Mouse (Mus musculus): ENCODE results near the gene Apex1.
A peak's percentile ranks its signal among the peaks of the same experiment; 100 is the strongest.
"Not testable (repeated sequence)": the region's sequence is repeated elsewhere in the genome, so short reads cannot be mapped to it uniquely, and the experiment has no call there.

Apex1 gene

GRCm38 (mm10) chr14:50927366-50927765, 2.6 kb downstream of the Apex1 start:
- DNase-seq (ENCODE audit: low spot score) = no peak

GRCm38 (mm10) chr14:50929951-50930350, 5.2 kb downstream of the Apex1 start:
- no peak for DNase-seq (ENCODE audit: low spot score)

GRCm38 (mm10) chr14:50930377-50930753, 5.6 kb downstream of the Apex1 start:
- no peak for DNase-seq (ENCODE audit: low spot score)

DNA sequence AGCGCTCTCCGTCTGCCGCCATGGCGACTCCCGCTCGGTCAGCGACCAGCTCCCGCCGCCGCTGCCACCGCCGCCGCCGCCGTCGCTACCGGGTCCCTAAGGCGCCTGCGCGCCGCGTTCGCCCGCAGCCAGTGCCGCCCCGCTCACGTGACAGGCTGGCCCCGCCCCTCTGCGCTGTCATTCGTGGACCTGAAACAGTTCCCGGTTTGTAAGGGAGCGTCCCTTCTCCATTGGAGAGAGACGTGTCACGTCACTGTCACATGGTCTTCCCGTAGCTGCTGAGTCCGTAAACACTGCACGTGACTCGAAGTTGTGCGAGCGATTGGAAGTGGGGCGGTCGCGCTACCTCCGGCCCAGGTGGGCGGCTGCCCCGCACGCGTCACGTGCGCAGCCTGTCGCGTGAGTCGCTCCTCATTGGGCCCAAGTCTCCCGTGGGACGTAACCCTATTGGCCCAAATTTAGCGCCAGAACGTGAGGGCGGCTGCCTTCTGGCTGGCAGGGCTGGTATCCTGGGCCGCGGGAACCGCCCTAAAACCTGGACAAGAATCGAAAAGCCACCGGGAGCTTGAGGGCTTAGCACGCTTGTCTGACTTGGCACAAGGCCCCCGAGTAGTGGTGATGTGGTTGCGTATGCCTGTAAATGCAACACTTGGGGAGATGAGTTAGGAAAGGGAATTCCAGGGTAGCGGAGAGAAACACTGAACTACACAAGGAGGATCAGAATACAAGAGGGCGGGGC, 6.2 kb downstream of the Apex1 start, which contains the start of the genes Pip4p1 and Pnp:
Gene Pip4p1, minus strand, starts transcription at position 103 of the 739 bp plus-strand sequence.
Gene Pnp, plus strand, starts transcription at position 329 of the 739 bp plus-strand sequence.
- DNase-seq (ENCODE audit: low spot score) = peak; percentile 98

DNA sequence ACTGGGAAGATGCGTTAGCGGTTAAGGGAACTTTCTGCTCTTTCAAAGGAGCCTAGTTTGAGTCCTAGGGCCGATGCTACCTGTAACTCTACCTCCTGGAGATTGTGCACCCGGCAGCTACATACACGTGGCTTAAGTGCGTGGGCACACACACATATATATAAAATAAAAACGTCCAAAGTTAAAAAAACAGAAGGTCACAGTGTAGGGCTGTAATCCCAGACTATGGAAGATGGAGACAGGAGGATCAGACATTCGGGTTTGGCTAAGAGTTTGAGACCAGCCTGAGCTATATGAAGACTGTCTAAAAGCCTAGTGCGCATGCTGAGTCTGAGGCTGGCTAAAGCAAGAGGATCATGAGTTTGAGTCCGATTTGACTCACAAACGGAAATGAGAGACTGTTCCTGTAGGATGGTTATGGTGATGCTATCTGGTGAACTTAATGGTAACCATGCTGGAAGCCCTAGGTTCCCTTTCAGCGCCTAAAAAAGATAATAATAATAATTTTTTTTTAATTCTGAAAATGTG, 6.8 kb downstream of the Apex1 start:
- no peak for DNase-seq (ENCODE audit: low spot score)

DNA sequence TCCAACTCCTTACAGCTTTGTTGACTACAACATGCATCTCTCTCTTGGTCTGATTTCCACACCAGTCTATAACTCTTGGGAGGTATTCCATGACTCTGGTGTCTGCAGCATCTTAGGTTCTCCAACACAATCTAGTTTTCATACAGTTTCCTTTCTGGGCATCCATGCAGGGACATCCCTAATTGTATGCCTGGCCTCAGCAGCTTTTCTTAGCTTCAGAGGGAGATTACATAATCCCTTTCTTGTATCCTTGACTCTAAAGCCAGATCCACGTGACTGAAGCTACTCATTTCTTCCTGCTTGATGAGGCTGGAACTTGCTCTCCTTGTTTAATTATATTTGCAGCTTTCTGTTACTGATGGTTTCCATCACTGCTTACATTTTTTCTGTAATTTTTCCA, 11.9 kb downstream of the Apex1 start:
- DNase-seq (ENCODE audit: low spot score) = no peak

DNA sequence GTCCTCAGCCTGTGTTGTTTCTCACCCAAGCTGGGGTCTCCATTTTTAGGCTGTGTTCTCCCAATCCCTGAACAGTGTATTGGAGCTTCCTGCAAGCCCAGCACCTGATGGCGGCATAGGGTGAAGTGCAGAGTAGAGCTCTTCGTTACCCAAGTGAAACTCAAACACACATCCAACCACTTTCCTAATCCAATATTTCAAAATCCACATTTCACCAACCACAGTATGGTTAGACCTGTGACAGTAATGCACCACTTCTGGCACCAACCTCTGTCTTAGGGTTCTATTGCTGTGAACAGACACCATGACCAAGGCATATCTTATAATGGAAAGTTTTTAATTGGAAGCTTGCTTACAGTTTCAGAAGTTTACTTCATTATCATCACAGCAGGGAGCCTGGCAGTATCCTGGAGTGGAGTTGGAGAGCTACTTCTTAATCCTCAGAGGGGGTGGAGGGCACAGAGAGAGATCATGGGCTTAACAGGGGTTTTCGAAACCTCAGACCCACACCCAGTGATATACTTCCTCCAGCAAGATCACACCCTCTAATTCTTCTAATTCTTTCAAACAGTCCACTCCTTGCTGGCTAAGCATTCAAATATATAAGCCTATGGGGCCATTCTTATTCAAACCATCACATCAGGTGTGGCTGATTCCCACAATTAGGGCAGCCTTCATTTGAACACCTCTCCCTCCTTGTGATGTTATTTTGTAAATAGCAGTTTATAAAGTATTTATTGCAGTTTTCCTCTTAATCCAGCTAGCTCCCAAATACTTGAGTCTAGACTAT, 13.5 kb downstream of the Apex1 start:
- no peak for DNase-seq (ENCODE audit: low spot score)

GRCm38 (mm10) chr14:50938940-50939339, 14.2 kb downstream of the Apex1 start:
- DNase-seq (ENCODE audit: low spot score) = no peak

DNA sequence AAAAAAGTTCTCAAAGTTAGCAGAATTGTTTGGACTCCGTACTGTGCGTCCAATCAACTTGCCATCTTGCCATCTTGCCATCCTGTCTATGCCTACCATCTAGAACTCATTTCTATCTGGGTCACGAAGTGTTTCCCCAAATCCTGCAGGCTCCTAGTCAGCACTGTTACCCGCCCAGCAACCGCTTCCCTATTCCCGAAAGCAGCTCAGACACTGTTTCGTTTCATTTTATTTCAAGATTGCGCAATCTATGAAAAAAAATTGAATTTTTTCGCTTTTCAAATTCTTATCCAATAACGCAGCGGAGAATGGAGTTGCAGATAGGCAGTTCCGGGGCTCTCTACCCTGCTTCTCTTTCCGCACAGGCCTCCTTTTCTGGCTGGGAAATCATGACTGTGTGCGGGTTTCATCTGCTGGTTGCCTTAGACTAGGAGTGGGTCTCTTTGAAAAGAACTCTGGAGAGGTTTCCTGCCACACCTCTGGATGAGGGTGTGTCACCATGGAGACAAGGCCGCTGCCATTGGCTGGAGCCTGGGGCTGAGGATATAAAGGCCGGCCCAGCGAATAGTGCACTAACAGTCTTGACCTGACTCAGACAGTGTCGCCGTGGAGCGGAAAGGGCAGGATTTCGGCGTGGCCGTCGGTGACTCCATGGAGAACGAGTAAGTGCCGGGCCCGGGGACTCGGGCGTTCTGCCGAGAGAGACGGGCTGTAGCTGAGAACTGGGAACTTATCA, 19.3 kb downstream of the Apex1 start, which contains the start of gene Gm49342:
Gene Gm49342, plus strand, starts transcription at position 586 of the 736 bp plus-strand sequence.
- peak; percentile 82 for DNase-seq (ENCODE audit: low spot score)

GRCm38 (mm10) chr14:50944668-50945033, 19.9 kb downstream of the Apex1 start:
- DNase-seq (ENCODE audit: low spot score) = not testable (repeated sequence)

DNA sequence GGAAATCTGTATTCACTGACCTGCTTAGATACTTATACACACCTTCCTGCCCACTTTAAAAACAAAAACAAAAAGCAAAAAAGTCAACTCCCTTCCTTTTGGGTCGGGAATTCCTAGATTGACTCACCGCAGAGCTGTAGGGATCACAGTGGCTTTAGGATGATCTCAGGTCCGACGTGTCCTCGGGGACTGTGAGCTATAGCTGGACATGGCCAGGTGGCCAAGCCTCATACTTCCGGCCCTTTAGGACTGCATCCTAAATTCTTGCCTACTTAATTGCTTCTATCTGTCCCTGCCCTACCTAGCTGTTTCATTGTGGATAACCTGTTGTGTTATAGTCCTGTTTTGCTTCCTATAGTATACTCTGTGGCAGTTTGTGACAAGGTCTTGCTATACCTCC, 20.3 kb downstream of the Apex1 start:
- not testable (repeated sequence) for DNase-seq (ENCODE audit: low spot score)

- DNase-seq (ENCODE audit: low spot score) = not testable (repeated sequence)
Observed at GRCm38 (mm10) chr14:50945526-50945925, 20.8 kb downstream of the Apex1 start.

GRCm38 (mm10) chr14:50955487-50955886, 30.7 kb downstream of the Apex1 start:
- DNase-seq (ENCODE audit: low spot score) = no peak

- DNase-seq (ENCODE audit: low spot score) = not testable (repeated sequence)
Observed at GRCm38 (mm10) chr14:50955942-50956508, 31.3 kb downstream of the Apex1 start, which contains the start of gene Pnp2. TSS of gene Pnp2 (plus strand) at chr14:50955992.

DNA sequence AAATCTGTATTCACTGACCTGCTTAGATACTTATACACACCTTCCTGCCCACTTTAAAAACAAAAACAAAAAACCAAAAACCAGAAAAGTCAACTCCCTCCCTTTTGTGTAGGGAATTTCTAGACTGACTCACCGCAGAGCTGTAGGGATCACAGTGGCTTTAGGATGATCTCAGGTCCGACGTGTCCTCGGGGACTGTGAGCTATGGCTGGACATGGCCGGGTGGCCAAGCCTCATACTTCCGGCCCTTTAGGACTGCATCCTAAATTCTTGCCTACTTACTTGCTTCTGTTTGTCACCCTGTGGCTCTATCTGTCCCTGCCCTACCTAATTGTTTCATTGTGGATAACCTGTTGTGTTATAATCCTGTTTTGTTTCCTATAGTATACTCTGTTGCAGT, 32.0 kb downstream of the Apex1 start:
- DNase-seq (ENCODE audit: low spot score) = not testable (repeated sequence)

- not testable (repeated sequence) for DNase-seq (ENCODE audit: low spot score)
Observed at GRCm38 (mm10) chr14:50957146-50957545, 32.4 kb downstream of the Apex1 start.

GRCm38 (mm10) chr14:50958289-50958995, 33.7 kb downstream of the Apex1 start:
- not testable (repeated sequence) for DNase-seq (ENCODE audit: low spot score)

DNA sequence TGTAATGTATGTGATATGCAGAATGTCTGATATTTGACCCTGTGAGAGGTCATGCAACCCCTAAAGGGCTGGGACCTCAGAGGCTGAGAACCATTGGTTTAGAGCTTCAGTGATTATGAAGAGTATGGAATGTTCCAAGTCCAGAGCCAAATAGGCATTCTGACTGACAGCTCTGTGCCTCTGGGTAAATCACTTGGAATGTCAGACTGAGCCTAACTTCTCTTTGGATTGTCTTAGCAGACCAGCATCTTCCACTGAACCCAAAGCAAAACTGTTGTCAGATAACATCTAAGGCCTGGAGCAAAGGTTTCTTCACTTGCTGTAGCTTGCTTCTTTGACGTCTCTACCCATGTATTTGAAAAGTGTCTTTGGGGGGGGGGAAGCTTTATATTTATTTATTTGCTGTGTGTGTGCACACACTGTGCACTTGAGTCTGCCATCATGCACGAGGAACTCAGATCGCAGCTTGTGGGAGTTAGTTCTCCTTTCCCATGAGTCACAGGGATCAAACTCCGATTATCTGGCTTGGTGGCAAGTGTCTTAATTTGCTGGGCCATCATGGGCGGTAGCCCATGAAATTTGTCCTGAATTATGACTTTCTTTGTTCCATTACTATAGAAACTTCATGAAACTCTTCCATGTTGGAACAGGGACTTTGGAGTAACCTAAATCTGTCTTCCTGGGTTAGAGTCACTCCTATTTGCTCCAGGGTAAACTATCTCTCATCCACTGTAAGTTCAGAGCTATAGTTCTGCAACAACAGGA, 43.6 kb downstream of the Apex1 start:
- no peak for DNase-seq (ENCODE audit: low spot score)

- no peak for DNase-seq (ENCODE audit: low spot score)
Observed at GRCm38 (mm10) chr14:50969041-50969440, 44.3 kb downstream of the Apex1 start.

Data from urinary bladder, postnatal 10 days (tissue).